Mouse (Mus musculus) 416B (cell line): ENCODE measurements around the gene Kbtbd12.

Source experiments
- DNase-seq: peaks from one replicate; pipeline ENCODE4 v3.0.0; 2011; ENCODE audit warnings: low read depth

The Kbtbd12 gene

DNA sequence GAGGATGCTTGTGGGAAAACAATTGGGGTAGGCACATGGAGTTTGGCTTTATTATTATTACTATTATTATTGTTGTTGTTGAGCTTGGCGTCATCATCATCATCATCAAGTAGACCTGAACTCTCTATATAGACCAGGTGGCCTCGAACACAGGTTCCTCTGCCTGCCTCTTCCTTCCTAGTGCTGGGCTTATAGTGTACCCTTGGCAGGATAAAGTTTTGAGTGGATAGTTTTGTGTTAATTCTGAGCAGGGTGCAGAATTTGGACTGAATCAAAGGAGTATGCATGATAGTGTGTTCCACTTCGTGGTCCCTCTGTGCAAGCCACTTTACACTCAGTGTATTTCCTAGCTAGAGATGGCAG is 137.4 kb downstream of the Kbtbd12 start:
- no peak for DNase-seq

DNA sequence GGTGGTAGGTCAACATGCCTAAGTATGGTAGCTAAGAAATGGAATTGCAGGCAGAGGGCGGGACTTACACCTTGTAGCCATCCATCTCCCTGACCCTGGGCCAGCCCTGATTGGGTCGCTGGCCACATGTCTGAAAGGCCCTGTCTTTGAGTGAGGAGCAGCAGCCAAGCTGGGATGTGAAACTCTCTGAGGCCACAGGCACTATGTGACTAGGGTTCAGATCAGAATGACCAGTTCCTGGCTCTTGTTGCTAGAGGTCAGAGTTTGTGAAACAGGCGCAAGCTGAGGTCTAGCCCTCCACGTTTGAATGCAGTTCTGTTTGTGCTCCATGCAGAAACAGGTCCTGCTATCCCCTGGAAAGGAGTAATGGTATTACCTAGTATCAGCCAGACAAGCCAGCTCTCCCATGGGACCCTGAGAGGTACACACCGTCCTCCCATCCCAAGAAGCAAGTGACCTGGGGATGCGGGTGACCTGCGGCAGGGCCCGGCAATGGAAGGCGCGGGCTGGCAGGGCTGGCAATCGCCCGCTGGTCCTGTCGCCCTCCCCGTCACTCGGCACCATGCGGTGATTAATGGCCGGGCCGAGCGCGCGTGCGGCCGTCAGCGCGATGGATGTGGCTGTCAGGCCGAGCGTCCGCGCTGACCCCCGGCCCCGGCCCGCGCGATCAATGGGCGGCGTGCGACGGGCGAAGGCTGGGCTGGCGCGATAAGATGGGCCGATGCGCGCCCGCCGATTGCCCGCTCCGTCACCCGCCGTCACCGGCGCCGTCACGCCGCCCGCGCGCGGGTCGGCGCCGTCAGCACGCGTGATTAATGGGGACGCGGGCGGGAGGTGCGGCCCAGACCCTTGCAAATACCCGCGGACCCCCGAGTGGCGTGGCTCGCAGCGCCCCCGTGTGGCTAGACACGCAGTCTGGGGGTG is 138.0 kb downstream of the Kbtbd12 start:
- DNase-seq = no peak
